Mouse (Mus musculus) forebrain, embryonic 12.5 days (tissue): Measurements from ENCODE around the gene Pllp. TPM values are rescaled to one million over a fixed set of nuclear protein-coding genes. Genes with fewer than 3 reads are reported as not detected.

Experiments
- ATAC-seq: fragments of 200-750 bp; cut with Nextera tagmentation; 2 replicates; pipeline ENCODE4 v1.8.0; 2017; ENCODE audit warnings: moderate TSS enrichment; ENCODE audit not compliant: low FRiP score
- H3K27ac ChIP-seq: fragments of 300-500 bp; sonication (generic); 2 replicates; pipeline ENCODE4 v1.5.1; 2016; ENCODE audit warnings: mild to moderate bottlenecking
- H3K27me3 ChIP-seq: fragments of 300-500 bp; sonication (generic); 2 replicates; pipeline ENCODE4 v1.6.1; 2016; ENCODE audit warnings: mild to moderate bottlenecking
- H3K36me3 ChIP-seq: fragments of 300-500 bp; sonication (generic); replicated peaks from 2 replicates; pipeline ENCODE4 v1.6.1; 2016; ENCODE audit warnings: mild to moderate bottlenecking
- H3K4me1 ChIP-seq: fragments of 300-500 bp; sonication (generic); 2 replicates; pipeline ENCODE4 v1.6.1; 2016
- H3K4me2 ChIP-seq: fragments of 300-500 bp; sonication (generic); 2 replicates; pipeline ENCODE4 v1.6.1; 2016; ENCODE audit warnings: mild to moderate bottlenecking, moderate library complexity
- H3K4me3 ChIP-seq: fragments of 300-500 bp; sonication (generic); replicated peaks from 2 replicates; pipeline ENCODE4 v1.5.1; 2016; ENCODE audit warnings: mild to moderate bottlenecking
- H3K9ac ChIP-seq: fragments of 300-500 bp; sonication (generic); 2 replicates; pipeline ENCODE4 v1.6.1; 2016; ENCODE audit warnings: mild to moderate bottlenecking
- H3K9me3 ChIP-seq: fragments of 300-500 bp; sonication (generic); 2 replicates; pipeline ENCODE4 v1.6.1; 2016
- WGBS: fragments of 180-500 bp; shearing (Covaris S2); methylation state at CpG from one replicate; pipeline ENCODE4 v1.1.7; 2016; 5-methylcytosine and 5-hydroxymethylcytosine counted together
- polyA plus RNA-seq: library from polyadenylated mRNA; unstranded; fragments of >200 nt; fragmentation: Nextera tagmentation; extraction: Ambion mirVana; gene quantifications from 2 replicates; pipeline ENCODE4 v1.2.1, GENCODE M21; 2016

Gene Pllp
- polyA plus RNA-seq, 1 experiment from 2014 or later: 0.52 TPM

- Histone ChIP-seq H3K9ac (no peak overlapping the region), H3K4me3 (no peak overlapping the region), H3K9me3 (no peaks in the 10 kb centered on the region), H3K27ac (no peak overlapping the region), H3K4me1 (no peaks in the 10 kb centered on the region), H3K4me2 (no peak overlapping the region), H3K36me3 (no peaks in the 10 kb centered on the region), H3K27me3 (peaks cover 5% of the 10 kb centered on the region; the same call in 1 of the 2 replicates)
- no peak for ATAC-seq
- 94% methylated on average over 1 of the region's 1 CpGs for WGBS
These were observed 20.8 kb upstream of the Pllp start for GRCm38 (mm10) chr8:94716841-94717240.

GRCm38 (mm10) chr8:94715871-94716270 is 19.8 kb upstream of the Pllp start:
- WGBS: 90% methylated on average over 3 of the region's 3 CpGs
- no peaks in the 10 kb centered on the region for H3K9me3 ChIP-seq
- no peak overlapping the region for H3K4me3 ChIP-seq
- H3K27ac ChIP-seq: no peak overlapping the region
- H3K4me2 ChIP-seq: no peak overlapping the region
- no peaks in the 10 kb centered on the region for H3K36me3 ChIP-seq
- ATAC-seq: no peak
- no peak overlapping the region for H3K9ac ChIP-seq
- H3K4me1 ChIP-seq: no peaks in the 10 kb centered on the region
- H3K27me3 ChIP-seq: peaks cover 5% of the 10 kb centered on the region; the same call in 1 of the 2 replicates

- H3K4me3 ChIP-seq: no peak overlapping the region
- ATAC-seq: no peak
- no peaks in the 10 kb centered on the region for H3K9me3 ChIP-seq
- H3K27ac ChIP-seq: no peak overlapping the region
- peaks cover 5% of the 10 kb centered on the region; the same call in 1 of the 2 replicates for H3K27me3 ChIP-seq
- no peak overlapping the region for H3K4me2 ChIP-seq
- H3K36me3 ChIP-seq: no peaks in the 10 kb centered on the region
- no peaks in the 10 kb centered on the region for H3K4me1 ChIP-seq
- no peak overlapping the region for H3K9ac ChIP-seq
- 57% methylated on average over 5 of the region's 5 CpGs for WGBS
These were observed 18.5 kb upstream of the Pllp start for GRCm38 (mm10) chr8:94714556-94714955.

- no peaks in the 10 kb centered on the region for H3K36me3 ChIP-seq
- no peak overlapping the region for H3K27ac ChIP-seq
- no peaks in the 10 kb centered on the region for H3K4me1 ChIP-seq
- H3K4me2 ChIP-seq: no peak overlapping the region
- no peaks in the 10 kb centered on the region for H3K9me3 ChIP-seq
- H3K4me3 ChIP-seq: no peak overlapping the region
- H3K9ac ChIP-seq: no peak overlapping the region
- H3K27me3 ChIP-seq: peaks cover 5% of the 10 kb centered on the region; the same call in 1 of the 2 replicates
- 56% methylated on average over 5 of the region's 5 CpGs for WGBS
- no peak for ATAC-seq
These were observed 15.2 kb upstream of the Pllp start for GRCm38 (mm10) chr8:94711160-94711718.

GRCm38 (mm10) chr8:94710336-94710735 is 14.3 kb upstream of the Pllp start:
- no peak overlapping the region for H3K4me2 ChIP-seq
- no peaks in the 10 kb centered on the region for H3K36me3 ChIP-seq
- H3K9ac ChIP-seq: no peak overlapping the region
- 60% methylated on average over 8 of the region's 8 CpGs for WGBS
- H3K9me3 ChIP-seq: no peaks in the 10 kb centered on the region
- no peak overlapping the region for H3K4me3 ChIP-seq
- H3K27me3 ChIP-seq: peaks cover 4% of the 10 kb centered on the region; the same call in 1 of the 2 replicates
- no peaks in the 10 kb centered on the region for H3K4me1 ChIP-seq
- H3K27ac ChIP-seq: no peak overlapping the region
- no peak for ATAC-seq

GRCm38 (mm10) chr8:94706732-94707395 is 10.8 kb upstream of the Pllp start:
- ATAC-seq: no peak
- H3K4me2 ChIP-seq: no peak overlapping the region
- H3K36me3 ChIP-seq: no peaks in the 10 kb centered on the region
- peaks cover 4% of the 10 kb centered on the region; the same call in 1 of the 2 replicates for H3K4me1 ChIP-seq
- no peak overlapping the region for H3K4me3 ChIP-seq
- H3K9me3 ChIP-seq: no peaks in the 10 kb centered on the region
- H3K27ac ChIP-seq: no peak overlapping the region
- 0 out of 2 replicates have a peak, but pooled peaks cover 4% of the 10 kb centered on the region for H3K27me3 ChIP-seq
- no peak overlapping the region for H3K9ac ChIP-seq
- 78% methylated on average over 9 of the region's 9 CpGs for WGBS

GRCm38 (mm10) chr8:94705581-94706245 is 9.6 kb upstream of the Pllp start:
- no peak overlapping the region for H3K9ac ChIP-seq
- WGBS: 87% methylated on average over 10 of the region's 10 CpGs

GRCm38 (mm10) chr8:94704669-94704984 is 8.5 kb upstream of the Pllp start:
- Histone ChIP-seq H3K36me3 (no peaks in the 10 kb centered on the region), H3K4me1 (peaks cover 4% of the 10 kb centered on the region; the same call in 1 of the 2 replicates), H3K27ac (0 out of 2 replicates have a peak overlapping the region, but pooled peaks have one; percentile 31), H3K4me2 (peak overlapping the region; percentile 59), H3K9me3 (no peaks in the 10 kb centered on the region), H3K9ac (peak overlapping the region; percentile 61), H3K27me3 (0 out of 2 replicates have a peak, but pooled peaks cover 4% of the 10 kb centered on the region), H3K4me3 (peak overlapping the region; percentile 52)
- 18% methylated on average over 9 of the region's 9 CpGs for WGBS
- no peak for ATAC-seq

More at GRCm38 (mm10) chr8:94705581-94706245, 9.6 kb upstream of the Pllp start:
- Histone ChIP-seq H3K9me3 (no peaks in the 10 kb centered on the region), H3K4me2 (no peak overlapping the region), H3K36me3 (no peaks in the 10 kb centered on the region), H3K27ac (no peak overlapping the region), H3K4me3 (no peak overlapping the region), H3K4me1 (peaks cover 4% of the 10 kb centered on the region; the same call in 1 of the 2 replicates), H3K27me3 (0 out of 2 replicates have a peak, but pooled peaks cover 4% of the 10 kb centered on the region)
- ATAC-seq: no peak

GRCm38 (mm10) chr8:94703972-94704668 is 8.0 kb upstream of the Pllp start:
- Histone ChIP-seq H3K4me1 (peaks cover 4% of the 10 kb centered on the region; the same call in 1 of the 2 replicates), H3K27ac (0 out of 2 replicates have a peak overlapping the region, but pooled peaks have one; percentile 31), H3K27me3 (0 out of 2 replicates have a peak, but pooled peaks cover 4% of the 10 kb centered on the region), H3K9me3 (no peaks in the 10 kb centered on the region), H3K4me3 (peak overlapping the region; percentile 52), H3K4me2 (peak overlapping the region; percentile 59), H3K36me3 (no peaks in the 10 kb centered on the region), H3K9ac (peak overlapping the region; percentile 61)
- peak; percentile 90 for ATAC-seq
- under 1% methylated on average over 35 of the region's 35 CpGs for WGBS

GRCm38 (mm10) chr8:94702844-94703813 is 7.1 kb upstream of the Pllp start:
- peaks cover 4% of the 10 kb centered on the region; the same call in 1 of the 2 replicates for H3K4me1 ChIP-seq
- peaks cover 8% of the 10 kb centered on the region for H3K27me3 ChIP-seq
- H3K36me3 ChIP-seq: no peaks in the 10 kb centered on the region
- peak; percentile 81 for ATAC-seq
- H3K9ac ChIP-seq: peak overlapping the region; percentile 49
- H3K4me3 ChIP-seq: peak overlapping the region; percentile 50
- no peaks in the 10 kb centered on the region for H3K9me3 ChIP-seq
- WGBS: under 1% methylated on average over 35 of the region's 35 CpGs
- H3K27ac ChIP-seq: peak overlapping the region; percentile 56
- peak overlapping the region; percentile 54 for H3K4me2 ChIP-seq

GRCm38 (mm10) chr8:94702156-94702555 is 6.1 kb upstream of the Pllp start:
- Histone ChIP-seq H3K9me3 (no peaks in the 10 kb centered on the region), H3K27me3 (peaks cover 15% of the 10 kb centered on the region), H3K27ac (no peak overlapping the region), H3K36me3 (no peaks in the 10 kb centered on the region), H3K9ac (0 out of 2 replicates have a peak overlapping the region, but pooled peaks have one; percentile 49), H3K4me3 (peak overlapping the region; percentile 50; the same call in 1 of the 2 replicates), H3K4me1 (peaks cover 4% of the 10 kb centered on the region; the same call in 1 of the 2 replicates), H3K4me2 (peak overlapping the region; percentile 54)
- ATAC-seq: no peak
- WGBS: 80% methylated on average over 3 of the region's 3 CpGs
